13 mouse cellular contexts compared by ENCODE assay signal in the genomic region with DNA sequence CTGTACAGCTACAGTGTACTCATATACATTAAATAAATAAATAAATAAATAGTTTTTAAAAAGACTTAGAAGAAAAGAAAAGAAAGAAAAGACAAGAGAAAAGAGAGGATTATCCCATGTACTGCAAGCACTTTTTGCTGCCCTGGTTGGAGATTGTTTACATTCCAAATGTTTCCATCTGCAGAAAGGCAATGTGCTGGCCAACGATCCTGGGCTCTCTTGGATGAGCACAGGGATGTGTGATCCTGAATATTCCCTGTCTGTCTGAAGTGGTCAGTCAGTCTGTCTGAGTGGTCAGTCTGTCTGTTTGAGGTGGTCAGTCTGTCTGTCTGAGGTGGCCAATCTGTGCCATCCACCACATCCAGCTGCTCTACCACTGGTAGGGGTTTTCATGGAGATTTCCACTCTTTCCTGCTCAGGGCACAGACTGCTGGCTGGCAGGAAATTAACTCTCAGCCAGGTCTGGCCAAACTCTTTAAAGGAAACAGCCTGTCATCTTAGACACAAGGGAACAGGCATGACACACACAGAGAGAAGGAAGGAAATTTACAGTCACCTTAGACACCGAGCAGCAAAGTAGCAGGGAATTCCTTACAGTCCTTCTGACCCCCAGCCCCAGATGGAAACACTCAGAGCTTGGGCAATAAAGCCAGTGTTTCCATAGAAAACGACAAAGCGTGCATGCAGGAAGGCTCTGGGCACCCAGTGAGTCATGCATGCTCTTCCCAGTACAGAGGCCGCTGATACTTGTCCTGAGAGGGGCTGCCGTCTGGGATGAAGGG. TPM values are rescaled to one million over a fixed set of nuclear protein-coding genes. Genes with fewer than 3 reads are reported as not detected.
DNase-seq lines count a peak whose midpoint lies in the region; ATAC-seq and TF ChIP-seq lines count a peak whose summit lies in the region.
"Had no signal": no experiment of that assay in that cellular context is flagged by ENCODE, and none has a peak within 500 bp of the region (broad histone marks: within the 10 kb centered on the region; RNA-seq: fewer than 3 reads in every experiment).

No protein-coding gene starts in this region.

- H3K36me3 ChIP-seq in kidney, adult 2 months (ENCODE audit: control insufficient read depth, insufficient read depth, low read length) = no peaks in the 10 kb centered on the region
- H3K36me3 ChIP-seq in kidney, embryonic 14.5 days (ENCODE audit: control insufficient read depth, insufficient read depth, low read length) = peaks cover 11% of the 10 kb centered on the region; the same call in 1 of the 2 replicates
- peaks cover 37% of the 10 kb centered on the region for H3K36me3 ChIP-seq in liver, postnatal 0 days (replicated peaks; ENCODE audit: insufficient read depth, low read length)

- H3K4me2 ChIP-seq in kidney, embryonic 14.5 days (replicated peaks; ENCODE audit: low read depth, low read length) = no peak overlapping the region
- no peak overlapping the region for H3K4me2 ChIP-seq in liver, postnatal 0 days (ENCODE audit: low read depth, low read length)

- H3K4me3 ChIP-seq in kidney, adult 2 months (ENCODE audit: insufficient read depth, low read depth, low read length) = no peak overlapping the region
- no peak overlapping the region for H3K4me3 ChIP-seq in kidney, embryonic 14.5 days (ENCODE audit: low read length)
- H3K4me3 ChIP-seq in liver, postnatal 0 days (ENCODE audit: low read depth, low read length) = no peak overlapping the region
- H3K4me3 ChIP-seq: left cerebral cortex, adult 2 months; myocyte had no signal

- TF ChIP-seq EP300 in liver, postnatal 0 days (IDR thresholded peaks at IDR 0.05; ENCODE audit: low read depth) = no peak

- WGBS in kidney, adult 2 months = 34% methylated on average over 6 of the region's 6 CpGs
- WGBS in kidney, embryonic 14.5 days = 6% methylated on average over 6 of the region's 6 CpGs
- 55% methylated on average over 6 of the region's 6 CpGs for WGBS in liver, postnatal 0 days (ENCODE audit: insufficient replicate concordance)

- no peak for TF ChIP-seq CTCF in kidney, adult 2 months (conservative IDR thresholded peaks at IDR 0.05; ENCODE audit: insufficient read depth, insufficient read length, low read depth, low read length)
- TF ChIP-seq CTCF in liver, postnatal 0 days (IDR thresholded peaks at IDR 0.05; ENCODE audit: low read depth) = no peak

- peak; percentile 55 for DNase-seq in kidney, adult 2 months
- DNase-seq in kidney, adult 11 months = no peak
- DNase-seq in embryo, embryonic 11 days = peak; percentile 63
- no peak for DNase-seq in liver, postnatal 0 days
- no peak for DNase-seq in layer of hippocampus, postnatal 14 days (ENCODE audit: low spot score in 2 of 2)
- DNase-seq in cerebellum, adult 11 months = no peak
- DNase-seq in layer of hippocampus, postnatal 10 days (ENCODE audit: low spot score in 2 of 2) = no peak
- DNase-seq: cerebellum, postnatal 10 days; right cerebral cortex, postnatal 14 days; thymus, postnatal 25 days had no signal

- peaks cover 3% of the 10 kb centered on the region; the same call in 1 of the 2 replicates for H3K4me1 ChIP-seq in kidney, adult 2 months (ENCODE audit: control insufficient read depth, insufficient read depth, low read length)
- 0 out of 2 replicates have a peak, but pooled peaks cover 3% of the 10 kb centered on the region for H3K4me1 ChIP-seq in kidney, embryonic 14.5 days (ENCODE audit: control insufficient read depth, insufficient read depth, low read length)
- H3K4me1 ChIP-seq in liver, postnatal 0 days (ENCODE audit: insufficient read depth) = no peaks in the 10 kb centered on the region; the same call in 1 of the 2 replicates

- peak overlapping the region; percentile 43 for H3K27ac ChIP-seq in kidney, adult 2 months (ENCODE audit: insufficient read depth, low read depth, low read length)
- H3K27ac ChIP-seq in kidney, embryonic 14.5 days (ENCODE audit: low read depth, low read length) = peak overlapping the region; percentile 65; the same call in 1 of the 2 replicates
- H3K27ac ChIP-seq in liver, postnatal 0 days (ENCODE audit: low read depth) = no peak overlapping the region
- H3K27ac ChIP-seq: left cerebral cortex, adult 2 months had no signal

- no peaks in the 10 kb centered on the region for H3K27me3 ChIP-seq in kidney, adult 2 months (replicated peaks; ENCODE audit: control insufficient read depth, insufficient read depth, low read length)
- H3K27me3 ChIP-seq in kidney, embryonic 14.5 days (ENCODE audit: control insufficient read depth, insufficient read depth, low read length) = no peaks in the 10 kb centered on the region
- no peaks in the 10 kb centered on the region for H3K27me3 ChIP-seq in liver, postnatal 0 days (ENCODE audit: insufficient read depth, low read length)

- ATAC-seq in kidney, embryonic 14.5 days (ENCODE audit: low FRiP score, low TSS enrichment) = peak; percentile 85
- peak; percentile 25; the same call in 1 of the 2 replicates for ATAC-seq in liver, postnatal 0 days

- no peak for TF ChIP-seq POLR2A in kidney, adult 2 months (IDR thresholded peaks at IDR 0.05; ENCODE audit: low read depth, low read length)

- no peak overlapping the region for H3K9ac ChIP-seq in kidney, embryonic 14.5 days (ENCODE audit: low read depth, low read length)
- no peak overlapping the region for H3K9ac ChIP-seq in liver, postnatal 0 days (replicated peaks)

- no peaks in the 10 kb centered on the region for H3K9me3 ChIP-seq in kidney, embryonic 14.5 days (ENCODE audit: control insufficient read depth, low read length)
- no peaks in the 10 kb centered on the region for H3K9me3 ChIP-seq in liver, postnatal 0 days (ENCODE audit: low read length)

RNA-seq across cellular contexts. Expression of a gene that starts 18.4 kb away (rescaled TPM):
- polyA plus RNA-seq in kidney, adult 2 months (2012; rRNA removed) = 22.7 and 25.2 TPM in 2 replicates
- 15.0 and 19.6 TPM in 2 replicates for polyA plus RNA-seq in kidney, embryonic 14.5 days (2014; fragmentation: Nextera tagmentation; extraction: Ambion mirVana)
- 17.6 TPM in 2 replicates for polyA plus RNA-seq in liver, postnatal 0 days (2015; fragmentation: Nextera tagmentation; extraction: Ambion mirVana)
- 10 to 100 TPM; 23.1 to 25.6 TPM for total RNA-seq in layer of hippocampus, postnatal 14 days (2021)
- 10 to 100 TPM; 22.0 to 24.3 TPM for total RNA-seq in layer of hippocampus, postnatal 10 days (2021)

RNA-seq across cellular contexts. Expression of a gene that starts 55.8 kb away (rescaled TPM):
- polyA plus RNA-seq in kidney, adult 2 months (2012; rRNA removed) = 85.9 and 102 TPM in 2 replicates
- 273 and 367 TPM in 2 replicates for polyA plus RNA-seq in kidney, embryonic 14.5 days (2014; fragmentation: Nextera tagmentation; extraction: Ambion mirVana)
- 118 and 124 TPM in 2 replicates for polyA plus RNA-seq in liver, postnatal 0 days (2015; fragmentation: Nextera tagmentation; extraction: Ambion mirVana)
- 100 to 1,000 TPM; 463 to 484 TPM for total RNA-seq in layer of hippocampus, postnatal 14 days (2021)
- 100 to 1,000 TPM; 414 to 447 TPM for total RNA-seq in layer of hippocampus, postnatal 10 days (2021)

Comparison
In these comparisons a context has a peak if more than half of its experiments do, and no peak if none do; other contexts are left out.
1. DNase-seq: peak in kidney, adult 2 months (single experiment) and embryo, embryonic 11 days (single experiment); none in kidney, adult 11 months (single experiment), liver, postnatal 0 days (single experiment), layer of hippocampus, postnatal 14 days (0 of 2), cerebellum, adult 11 months (single experiment) and layer of hippocampus, postnatal 10 days (0 of 2).